Mouse (Mus musculus) G1E (cell line): ENCODE results near the gene Tacc2.

Experiments used
- CTCF ChIP-seq: IDR thresholded peaks from 2 replicates; pipeline ENCODE4 v1.5.1; 2012; ENCODE audit warnings: low read depth, low read length, inconsistent platforms, mixed read lengths
- GATA1 ChIP-seq: IDR thresholded peaks from 2 replicates; pipeline ENCODE4 v1.6.1; 2012; ENCODE audit warnings: borderline replicate concordance, low read length, inconsistent platforms, mixed read lengths
- POLR2AphosphoS5 ChIP-seq: IDR thresholded peaks from 2 replicates; pipeline ENCODE4 v1.6.1; 2012; ENCODE audit warnings: low read depth, low read length, inconsistent platforms; ENCODE audit not compliant: insufficient replicate concordance

DNA sequence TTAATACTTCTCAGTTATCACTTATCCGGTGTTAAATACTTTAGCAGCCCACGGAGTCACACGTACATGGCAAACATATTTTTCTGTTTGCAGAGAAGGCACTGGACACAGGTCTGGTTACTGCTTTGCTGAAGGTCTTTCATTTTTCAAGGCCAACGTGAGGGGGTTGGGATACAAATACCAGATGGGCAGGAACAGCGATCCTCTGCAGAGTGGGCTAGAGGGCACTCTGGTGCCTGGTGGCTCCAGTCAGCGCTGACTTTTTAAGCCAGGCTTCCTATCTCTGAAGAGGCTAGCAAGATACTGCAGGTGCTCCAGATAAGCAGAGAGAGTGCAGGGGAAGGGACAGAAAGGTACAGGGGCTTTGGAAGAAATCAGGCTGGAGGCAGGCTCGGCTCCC, 58.0 kb downstream of the Tacc2 start:
- TF ChIP-seq GATA1: no peak
- TF ChIP-seq CTCF: no peak
- no peak for TF ChIP-seq POLR2AphosphoS5
